Mouse (Mus musculus) right cerebral cortex, postnatal 10 days (tissue): ENCODE data around the gene Tbc1d10c.

ENCODE experiments used
- DNase-seq, 2 experiments: peaks; one replicate each; pipeline ENCODE4 v3.0.0; 2021; ENCODE audit warnings: low spot score in 2 of 2

The Tbc1d10c gene

DNA sequence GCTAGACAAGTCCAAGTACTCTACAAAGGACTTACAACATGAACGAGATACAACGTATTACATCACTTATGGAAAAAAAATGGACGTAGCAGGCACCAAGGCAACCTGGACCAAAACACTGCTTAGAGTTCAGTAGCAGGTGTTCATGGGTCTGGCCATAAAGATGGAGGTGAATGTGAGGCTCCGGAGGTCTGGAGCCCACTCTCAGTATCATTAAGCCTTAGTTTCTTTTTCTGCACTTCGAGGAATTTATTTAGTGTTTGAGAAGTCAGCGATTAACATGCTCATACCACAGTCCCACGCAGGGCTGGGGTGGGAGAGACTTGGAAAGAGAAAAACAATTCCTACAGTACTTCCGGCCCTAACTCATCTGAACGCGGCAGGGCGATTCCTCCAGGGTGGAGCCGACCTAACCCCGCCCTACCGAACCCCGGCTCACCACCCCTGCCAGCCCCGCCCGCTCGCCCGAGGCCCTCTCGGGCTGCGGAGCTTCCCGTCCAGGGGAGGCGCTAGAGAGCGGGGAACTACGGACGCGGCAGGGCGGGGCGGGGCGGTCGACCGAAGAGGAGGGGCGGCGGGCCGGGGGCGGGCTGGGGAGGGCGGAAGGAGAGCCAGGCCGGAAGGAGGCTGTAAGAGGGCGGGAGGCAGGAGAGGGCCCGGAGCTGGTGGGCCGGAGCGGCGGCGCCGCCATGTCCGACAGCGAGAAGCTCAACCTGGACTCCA, 605 bp upstream of the Tbc1d10c start, which contains the start of gene Ppp1ca:
Gene Ppp1ca (plus strand): TSS at position 538 of the 723 bp plus-strand sequence.
- peak; percentile 93 to 95 for DNase-seq

DNA sequence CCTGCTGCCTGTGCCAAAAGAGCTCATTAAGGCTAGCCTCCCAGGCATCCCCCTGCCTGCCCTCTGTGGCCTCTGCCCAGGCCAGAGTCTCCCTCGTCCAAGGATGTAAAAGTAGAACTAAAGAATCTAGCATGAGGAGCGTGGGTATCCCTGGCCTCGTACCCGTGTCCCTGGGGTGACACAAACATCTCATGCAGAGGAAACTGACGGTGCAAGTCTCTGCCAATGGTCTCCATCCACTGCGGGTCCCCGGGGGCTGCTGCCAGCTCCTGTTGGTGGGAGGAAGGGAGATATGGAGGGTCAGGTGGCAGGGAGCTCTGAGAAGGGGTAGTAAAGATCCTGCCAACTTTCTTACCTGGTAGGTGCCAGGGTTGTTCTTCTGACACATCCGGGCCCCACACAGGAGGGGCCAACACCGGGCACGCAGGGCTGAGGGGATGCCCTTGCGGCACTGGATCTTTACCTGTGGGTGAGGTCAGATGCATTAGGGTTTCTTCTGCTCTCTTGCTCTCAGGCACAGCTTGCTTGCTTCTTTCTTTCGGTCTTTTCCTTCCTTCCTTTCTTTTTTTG, 1.9 kb downstream of the Tbc1d10c start:
- no peak for DNase-seq

GRCm38 (mm10) chr19:4187303-4187702, 3.8 kb downstream of the Tbc1d10c start:
- DNase-seq, result no peak

DNA sequence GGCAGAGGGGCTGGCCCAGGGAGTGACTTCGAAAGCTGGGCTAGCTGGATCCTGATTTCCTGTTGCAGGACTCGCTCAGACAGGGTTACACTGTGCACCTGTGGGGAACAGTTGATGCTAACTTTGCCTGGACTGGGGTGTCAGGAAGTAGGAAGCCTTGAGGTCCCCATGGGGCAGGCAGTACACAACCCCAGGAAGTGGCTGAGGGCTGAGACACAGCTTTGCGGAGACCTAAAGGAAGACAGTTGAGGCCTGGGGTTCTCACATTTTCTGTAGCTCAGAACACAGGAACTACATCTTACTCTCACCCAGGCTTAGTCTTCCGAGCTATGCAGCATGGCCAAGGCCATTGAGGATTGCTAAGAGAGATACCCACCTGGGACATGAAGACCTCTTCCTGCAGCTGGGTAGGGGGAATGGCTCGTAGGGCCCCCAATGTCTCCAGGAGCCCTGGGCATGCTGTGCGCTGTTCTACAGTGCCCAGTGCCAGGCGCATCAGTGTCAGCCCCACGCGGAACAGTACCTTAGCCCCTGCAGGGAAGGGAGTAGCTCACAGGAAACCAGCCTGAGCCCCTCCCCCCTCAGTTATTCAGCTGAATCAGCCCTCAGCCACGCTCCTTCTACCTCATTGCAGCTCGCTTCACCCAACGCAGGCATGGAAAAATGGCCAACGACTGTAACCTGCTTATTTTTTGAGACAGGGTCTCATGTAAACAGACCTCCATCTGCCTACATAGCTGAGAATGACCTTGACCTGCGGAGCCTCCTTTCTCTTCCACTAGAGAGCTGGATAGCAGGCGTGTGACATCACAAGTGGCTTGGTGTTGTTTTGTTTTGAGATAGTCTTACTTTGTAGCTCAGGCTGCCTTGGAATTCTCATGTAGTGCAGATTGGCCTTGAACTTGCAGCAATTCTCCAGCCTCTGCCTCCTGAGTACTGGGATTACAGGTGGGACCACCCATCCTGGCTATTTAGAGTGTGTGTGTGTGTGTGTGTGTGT, 5.8 kb downstream of the Tbc1d10c start:
- DNase-seq, result no peak

GRCm38 (mm10) chr19:4183689-4184088, 7.4 kb downstream of the Tbc1d10c start:
- DNase-seq, result no peak

DNA sequence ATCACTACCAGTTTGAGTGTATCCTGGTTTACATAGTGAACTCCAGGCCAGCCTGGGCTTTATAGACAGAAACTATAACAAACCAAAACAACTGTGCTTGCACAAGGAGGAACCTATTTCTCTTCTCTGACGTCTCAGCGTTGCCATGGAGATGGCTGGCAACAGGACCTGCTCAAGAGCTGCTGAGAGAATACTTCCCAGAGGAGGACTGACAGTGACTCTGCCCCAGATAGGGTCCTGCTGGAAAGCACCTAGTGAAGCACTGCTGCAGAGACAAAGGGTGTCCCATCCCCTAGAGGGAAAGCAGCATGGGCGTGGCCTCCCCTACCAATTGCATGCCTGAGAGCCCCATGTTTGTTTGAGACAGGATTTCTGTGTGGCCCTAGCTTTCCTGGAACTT, 9.2 kb downstream of the Tbc1d10c start:
- DNase-seq, result peak; percentile 92 to 95

GRCm38 (mm10) chr19:4180411-4180810, 10.7 kb downstream of the Tbc1d10c start:
- DNase-seq, result no peak

DNA sequence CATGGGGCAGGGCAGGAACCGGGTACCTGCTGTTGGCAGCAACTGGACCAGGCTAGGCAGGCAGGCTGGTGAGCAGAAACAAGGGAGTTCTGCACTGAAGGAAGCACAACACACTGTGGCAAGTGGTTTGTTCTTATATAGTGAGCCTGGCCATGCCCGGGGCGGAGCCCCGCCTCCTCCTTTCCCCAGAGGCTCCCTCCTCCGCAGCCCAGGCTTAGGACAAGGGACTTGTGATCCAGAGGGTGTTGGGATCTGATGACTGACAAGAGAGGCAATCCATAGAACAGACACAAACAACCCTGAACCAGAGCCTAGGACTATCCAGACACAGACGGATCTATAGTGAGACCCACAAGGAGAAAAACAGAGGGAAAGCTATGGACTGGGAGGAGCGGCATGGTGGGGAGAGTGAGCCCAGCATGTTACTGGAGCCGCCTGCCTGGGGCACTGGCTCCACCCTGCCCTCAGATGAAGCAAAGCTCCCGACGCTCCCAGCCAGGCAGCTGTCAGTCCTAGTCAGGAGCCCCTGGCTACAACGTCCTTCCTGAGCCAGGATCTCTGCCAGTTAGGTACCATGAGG, 15.6 kb downstream of the Tbc1d10c start, which contains the start of gene Carns1:
Gene Carns1 (minus strand): TSS at position 112 of the 580 bp plus-strand sequence.
- DNase-seq, result no peak

- DNase-seq, result no peak
These were observed 18.2 kb downstream of the Tbc1d10c start for GRCm38 (mm10) chr19:4172925-4173324.

- DNase-seq, result no peak
These were observed 19.4 kb downstream of the Tbc1d10c start for GRCm38 (mm10) chr19:4171393-4172290.

GRCm38 (mm10) chr19:4170723-4171392, 20.2 kb downstream of the Tbc1d10c start:
- no peak for DNase-seq

DNA sequence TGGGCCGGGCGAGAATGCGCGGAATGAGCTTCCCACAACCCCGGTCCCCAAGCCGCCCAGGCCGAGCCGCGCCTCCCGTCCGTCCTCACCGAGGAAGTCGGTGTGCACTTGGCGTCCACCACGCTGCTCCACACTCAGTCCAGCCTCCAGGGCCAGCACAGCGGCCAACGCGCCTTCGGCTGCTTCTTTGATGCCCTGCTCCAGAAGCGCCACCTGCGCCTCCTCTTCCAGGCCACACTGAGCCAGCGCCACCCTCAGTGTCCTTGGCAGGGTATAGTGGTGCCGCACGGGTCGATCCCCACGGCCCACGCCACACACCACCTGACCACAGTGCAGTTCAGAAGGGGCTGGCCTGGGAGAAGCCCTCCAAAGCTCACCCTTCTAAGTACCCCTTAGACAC, 21.3 kb downstream of the Tbc1d10c start:
- no peak for DNase-seq

DNA sequence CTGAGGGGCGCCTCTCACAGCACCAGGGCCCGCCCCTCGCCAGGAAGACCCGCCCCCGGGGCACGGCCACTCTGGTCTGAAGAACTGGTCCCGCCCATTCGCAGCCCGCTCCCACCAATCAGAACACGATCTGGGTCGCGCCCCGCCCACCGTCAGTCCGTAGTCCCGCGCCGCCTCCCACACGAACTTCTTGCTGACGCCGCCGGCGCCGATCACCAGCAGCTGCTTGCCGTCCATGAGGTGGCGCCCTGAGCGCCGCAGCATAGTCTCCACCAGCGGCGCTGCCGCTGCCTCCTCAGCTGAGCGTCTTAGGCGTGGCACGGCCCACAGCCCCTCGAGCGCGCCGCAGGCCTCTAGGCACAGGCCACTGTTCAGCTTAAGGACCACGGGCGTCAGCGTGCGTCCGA, 21.7 kb downstream of the Tbc1d10c start:
- DNase-seq, result peak; percentile 100

DNA sequence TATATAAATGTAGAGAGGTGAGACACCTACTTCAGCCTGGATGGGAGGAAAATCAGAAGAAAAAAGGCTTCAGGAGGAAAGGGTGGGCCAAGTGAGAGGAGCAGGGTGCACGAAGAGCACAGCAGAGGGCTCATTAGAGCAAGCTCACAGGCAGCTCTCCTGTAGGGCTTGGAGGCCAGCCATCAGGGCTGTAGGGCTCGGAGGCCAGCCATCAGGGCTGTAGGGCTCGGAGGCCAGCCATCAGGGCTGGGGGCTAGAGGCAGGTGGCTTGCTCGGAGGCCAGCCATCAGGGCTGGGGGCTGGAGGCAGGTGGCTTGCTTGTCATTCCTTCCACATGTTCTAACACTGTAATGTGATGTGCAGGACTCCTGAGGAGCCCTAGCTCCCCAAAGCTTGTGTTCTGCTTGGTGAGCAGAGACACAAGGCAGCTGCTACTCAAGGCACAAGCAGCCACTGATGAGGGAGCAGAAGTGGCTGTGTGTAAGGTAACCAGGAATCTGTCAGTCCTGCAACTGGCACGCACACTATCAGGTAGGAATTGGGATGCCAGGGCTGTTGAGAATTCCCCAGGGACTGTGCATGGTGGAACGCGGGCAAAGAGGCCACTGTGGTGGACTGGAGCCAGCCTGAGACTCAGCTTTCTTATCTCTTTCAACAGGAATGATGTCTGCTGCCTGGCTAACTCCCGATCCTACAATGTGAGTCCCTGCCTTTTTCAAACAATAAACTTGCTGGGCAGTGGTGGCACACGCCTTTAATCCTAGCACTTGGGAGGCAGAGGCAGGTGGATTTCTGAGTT, 24.2 kb downstream of the Tbc1d10c start:
- no peak for DNase-seq

DNA sequence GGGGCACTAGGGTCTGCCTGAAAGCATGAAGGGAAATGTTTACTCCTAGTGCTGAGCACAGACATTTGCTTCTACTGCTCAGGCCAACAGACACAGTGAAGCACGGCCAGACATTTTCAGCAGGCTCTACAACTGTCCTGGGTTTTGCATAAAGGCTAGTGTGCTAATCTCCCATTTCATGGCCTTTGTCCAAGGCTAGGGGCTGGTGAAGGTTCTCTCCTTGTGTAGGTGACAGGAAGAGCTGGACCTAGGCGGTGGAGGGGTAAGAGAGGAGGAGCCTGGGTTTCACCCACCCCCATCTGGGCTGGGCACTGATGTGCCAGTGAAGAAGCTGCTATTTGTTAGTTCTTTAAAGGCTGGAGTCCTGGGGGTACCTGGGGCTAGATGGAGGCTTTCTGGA, 26.4 kb downstream of the Tbc1d10c start:
- no peak for DNase-seq

DNA sequence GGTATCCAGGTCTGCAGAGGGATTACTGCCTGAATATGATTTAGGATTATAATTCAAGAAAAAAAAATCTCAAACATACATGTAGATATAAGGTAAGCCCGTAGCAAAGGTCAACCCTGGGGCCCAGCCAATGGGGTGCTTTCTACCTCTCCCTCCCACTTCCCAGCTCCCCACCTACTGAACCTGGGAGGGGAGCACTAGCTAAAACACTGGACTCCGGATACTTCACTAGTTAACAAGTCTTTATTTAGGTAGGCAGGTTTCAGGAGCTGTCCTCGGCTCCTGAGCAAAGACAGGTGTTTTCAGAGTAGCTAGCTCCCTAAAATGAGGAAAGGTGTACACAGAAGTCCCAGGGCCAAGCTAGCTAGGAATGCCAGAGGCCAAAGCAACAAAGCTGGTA, 27.0 kb downstream of the Tbc1d10c start:
- no peak for DNase-seq

- no peak for DNase-seq
These were observed 27.6 kb downstream of the Tbc1d10c start for GRCm38 (mm10) chr19:4163543-4163887.

- peak; percentile 98 for DNase-seq
These were observed 28.2 kb downstream of the Tbc1d10c start, which contains the start of gene Rps6kb2 for GRCm38 (mm10) chr19:4162646-4163542. Rps6kb2 (minus strand) TSS chr19:4163354.
